Mouse (Mus musculus) forelimb bud, embryonic 11.5 days (tissue): ENCODE measurements around the gene Rgmb.

Experiments used
- DNase-seq: peaks from one replicate; pipeline ENCODE4 v3.0.0-alpha.2; 2012; ENCODE audit warnings: low read depth, low spot score

Gene Rgmb

GRCm38 (mm10) chr17:15830766-15831644 is at the start of gene Rgmb:
Gene Rgmb (minus strand): TSS chr17:15831039.
- DNase-seq, result peak; percentile 62

- DNase-seq, result peak; percentile 16
Measured at GRCm38 (mm10) chr17:15874765-15875164, 43.9 kb upstream of the Rgmb start.

GRCm38 (mm10) chr17:15872093-15872492 is 41.3 kb upstream of the Rgmb start:
- no peak for DNase-seq

GRCm38 (mm10) chr17:15865249-15865648 is 34.4 kb upstream of the Rgmb start:
- DNase-seq, result no peak

GRCm38 (mm10) chr17:15862355-15862754 is 31.5 kb upstream of the Rgmb start:
- no peak for DNase-seq

GRCm38 (mm10) chr17:15853121-15853520 is 22.3 kb upstream of the Rgmb start:
- no peak for DNase-seq

- no peak for DNase-seq
Measured at GRCm38 (mm10) chr17:15850544-15850943, 19.7 kb upstream of the Rgmb start.

- DNase-seq, result no peak
Measured at GRCm38 (mm10) chr17:15841425-15841824, 10.6 kb upstream of the Rgmb start.

GRCm38 (mm10) chr17:15832398-15832797 is 1.6 kb upstream of the Rgmb start:
- DNase-seq, result no peak

GRCm38 (mm10) chr17:15831810-15832209 is 971 bp upstream of the Rgmb start:
- DNase-seq, result peak; percentile 64

GRCm38 (mm10) chr17:15830171-15830765 is 571 bp downstream of the Rgmb start:
- DNase-seq, result peak; percentile 67

GRCm38 (mm10) chr17:15829198-15830170 is 1.4 kb downstream of the Rgmb start:
- peak; percentile 49 for DNase-seq

GRCm38 (mm10) chr17:15828131-15828917 is 2.5 kb downstream of the Rgmb start:
- DNase-seq, result no peak

- no peak for DNase-seq
Measured at GRCm38 (mm10) chr17:15826928-15827327, 3.9 kb downstream of the Rgmb start.

GRCm38 (mm10) chr17:15826444-15826909 is 4.4 kb downstream of the Rgmb start:
- DNase-seq, result peak; percentile 96

GRCm38 (mm10) chr17:15825481-15826396 is 5.1 kb downstream of the Rgmb start:
- DNase-seq, result peak; percentile 43

GRCm38 (mm10) chr17:15824854-15825253 is 6.0 kb downstream of the Rgmb start:
- no peak for DNase-seq

GRCm38 (mm10) chr17:15824337-15824736 is 6.5 kb downstream of the Rgmb start:
- no peak for DNase-seq

GRCm38 (mm10) chr17:15823838-15824237 is 7.0 kb downstream of the Rgmb start:
- DNase-seq, result no peak

- no peak for DNase-seq
Measured at GRCm38 (mm10) chr17:15823215-15823614, 7.6 kb downstream of the Rgmb start.
